Mouse (Mus musculus) fibroblast of lung, adult 2 months (primary cell): ENCODE data around the gene Gm17606.
A peak's percentile ranks its signal among the peaks of the same experiment; 100 is the strongest.

ENCODE experiments used
- DNase-seq: peaks from one replicate; pipeline ENCODE4 v3.0.0-alpha.2; 2011; ENCODE audit warnings: low read depth

Gm17606 gene

GRCm38 (mm10) chr14:54660009-54660408, 19.3 kb downstream of the Gm17606 start:
- no peak for DNase-seq

- DNase-seq, result no peak
Observed at GRCm38 (mm10) chr14:54664477-54665222, 23.9 kb downstream of the Gm17606 start.

- no peak for DNase-seq
Observed at GRCm38 (mm10) chr14:54669381-54669780, 28.6 kb downstream of the Gm17606 start.

DNA sequence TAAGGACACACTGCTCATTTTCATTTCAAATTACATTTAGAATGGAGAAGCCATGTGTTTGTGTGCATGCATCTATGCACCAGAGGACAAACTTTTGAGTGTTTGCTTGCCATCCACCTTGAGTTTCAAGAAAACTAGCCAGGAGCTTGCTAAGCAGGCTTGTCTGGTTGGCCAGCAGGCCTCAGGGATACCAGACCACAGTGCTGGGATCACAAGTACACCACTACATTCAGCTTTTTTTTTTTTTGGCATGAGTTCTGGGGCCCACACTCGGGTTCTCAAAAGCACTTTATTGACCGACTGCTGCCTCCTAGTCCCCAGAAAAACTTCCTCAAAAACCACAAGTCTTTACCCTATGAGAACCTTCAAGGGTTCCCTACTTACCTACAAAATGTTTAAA, 33.6 kb downstream of the Gm17606 start:
- no peak for DNase-seq

GRCm38 (mm10) chr14:54676290-54676689, 35.5 kb downstream of the Gm17606 start:
- no peak for DNase-seq

GRCm38 (mm10) chr14:54678657-54679304, 38.0 kb downstream of the Gm17606 start:
- no peak for DNase-seq

DNA sequence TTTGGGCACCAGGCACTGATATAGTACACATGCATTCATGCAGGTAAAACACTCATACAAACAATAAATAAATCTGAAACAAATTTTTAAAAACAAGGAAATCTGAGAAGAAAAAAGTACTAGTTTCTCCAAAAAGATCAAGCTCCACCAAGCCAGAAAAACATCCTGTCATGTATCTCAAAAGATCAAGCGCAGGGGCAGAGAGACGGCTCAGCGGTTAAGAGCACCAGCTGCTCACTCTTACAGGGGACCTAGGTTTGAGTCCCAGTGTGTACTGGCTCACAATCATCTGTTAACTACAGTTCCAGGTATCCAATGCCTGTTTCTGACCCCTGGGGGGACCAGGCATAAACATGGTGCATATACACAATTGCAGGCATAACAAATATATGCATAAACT, 41.6 kb downstream of the Gm17606 start:
- no peak for DNase-seq

DNA sequence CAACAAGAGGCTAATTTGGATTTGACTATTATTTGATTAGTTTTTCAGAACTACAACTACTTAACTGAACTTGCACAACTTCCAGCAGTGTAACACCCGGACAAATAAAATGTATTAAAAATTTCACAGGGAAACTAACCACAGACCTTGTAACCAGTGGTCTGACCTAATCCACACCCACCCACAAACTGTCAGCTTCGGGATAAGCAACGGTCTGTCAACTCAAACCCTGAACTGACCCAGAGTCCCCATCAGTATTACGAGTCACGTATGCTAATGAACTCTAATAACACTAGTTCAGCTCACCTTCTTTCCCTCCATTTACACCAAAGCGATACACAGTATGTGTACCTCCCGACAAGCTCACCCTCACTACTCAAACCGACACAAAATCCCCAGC, 44.7 kb downstream of the Gm17606 start:
- no peak for DNase-seq

DNA sequence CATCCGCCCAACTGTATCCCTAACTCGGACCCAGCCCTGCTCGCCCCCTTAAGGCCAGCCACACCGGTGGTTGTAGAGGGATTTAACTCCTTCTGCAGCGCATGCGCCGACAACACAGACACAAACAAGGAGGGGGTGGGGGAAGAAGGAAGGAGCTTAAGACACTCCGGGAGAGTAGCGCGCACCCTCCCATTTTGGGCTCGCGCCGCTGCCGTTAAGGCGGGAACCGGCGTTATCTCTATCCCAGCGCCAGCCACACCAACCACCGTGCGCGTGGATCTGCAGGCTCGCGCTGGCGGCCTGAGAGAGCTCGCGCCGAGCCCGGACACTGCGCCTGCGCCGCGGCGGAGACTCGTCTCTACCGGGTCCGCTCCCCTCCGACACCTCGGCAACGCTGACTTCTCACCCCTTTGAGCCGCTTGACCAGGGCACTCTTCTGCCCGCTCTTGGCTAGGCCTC, 45.3 kb downstream of the Gm17606 start, which contains the start of gene 1700123O20Rik:
1700123O20Rik (plus strand) TSS at position 154 of the 459 bp plus-strand sequence.
- peak; percentile 71 for DNase-seq

- DNase-seq, result peak; percentile 99
Observed at GRCm38 (mm10) chr14:54686522-54687143, 45.9 kb downstream of the Gm17606 start, which contains the start of gene Acin1. Acin1 (minus strand) TSS chr14:54686931.

- no peak for DNase-seq
Observed at GRCm38 (mm10) chr14:54687251-54687650, 46.5 kb downstream of the Gm17606 start.

- DNase-seq, result no peak
Observed at GRCm38 (mm10) chr14:54695042-54695441, 54.3 kb downstream of the Gm17606 start.

DNA sequence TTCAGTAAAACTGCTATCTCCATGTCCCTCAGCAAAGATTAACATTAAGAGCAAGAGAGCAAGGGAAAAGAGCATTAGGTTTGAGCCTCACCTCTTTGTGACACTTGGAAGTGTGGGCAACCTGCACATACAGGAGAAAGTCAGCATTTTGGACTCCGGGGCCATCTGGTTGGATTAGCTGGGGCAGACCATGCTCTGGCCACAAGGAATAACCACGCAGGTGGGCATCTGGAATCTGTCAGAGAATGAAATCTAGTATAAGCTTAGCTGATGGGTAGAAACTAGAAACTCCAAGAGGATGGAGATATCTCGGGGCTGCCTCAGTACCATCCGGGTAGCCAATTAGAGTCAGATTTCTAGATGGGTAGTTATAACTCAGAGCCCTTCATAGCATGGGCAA, 56.0 kb downstream of the Gm17606 start:
- DNase-seq, result no peak
